Mouse (Mus musculus): ENCODE measurements around the gene Spice1. TPM values are rescaled to one million over a fixed set of nuclear protein-coding genes. Genes with fewer than 3 reads are reported as not detected.

The Spice1 gene
- 22.0 and 23.8 TPM in 2 replicates for polyA plus RNA-seq (2016; fragmentation: Nextera tagmentation; extraction: Ambion mirVana)

DNA sequence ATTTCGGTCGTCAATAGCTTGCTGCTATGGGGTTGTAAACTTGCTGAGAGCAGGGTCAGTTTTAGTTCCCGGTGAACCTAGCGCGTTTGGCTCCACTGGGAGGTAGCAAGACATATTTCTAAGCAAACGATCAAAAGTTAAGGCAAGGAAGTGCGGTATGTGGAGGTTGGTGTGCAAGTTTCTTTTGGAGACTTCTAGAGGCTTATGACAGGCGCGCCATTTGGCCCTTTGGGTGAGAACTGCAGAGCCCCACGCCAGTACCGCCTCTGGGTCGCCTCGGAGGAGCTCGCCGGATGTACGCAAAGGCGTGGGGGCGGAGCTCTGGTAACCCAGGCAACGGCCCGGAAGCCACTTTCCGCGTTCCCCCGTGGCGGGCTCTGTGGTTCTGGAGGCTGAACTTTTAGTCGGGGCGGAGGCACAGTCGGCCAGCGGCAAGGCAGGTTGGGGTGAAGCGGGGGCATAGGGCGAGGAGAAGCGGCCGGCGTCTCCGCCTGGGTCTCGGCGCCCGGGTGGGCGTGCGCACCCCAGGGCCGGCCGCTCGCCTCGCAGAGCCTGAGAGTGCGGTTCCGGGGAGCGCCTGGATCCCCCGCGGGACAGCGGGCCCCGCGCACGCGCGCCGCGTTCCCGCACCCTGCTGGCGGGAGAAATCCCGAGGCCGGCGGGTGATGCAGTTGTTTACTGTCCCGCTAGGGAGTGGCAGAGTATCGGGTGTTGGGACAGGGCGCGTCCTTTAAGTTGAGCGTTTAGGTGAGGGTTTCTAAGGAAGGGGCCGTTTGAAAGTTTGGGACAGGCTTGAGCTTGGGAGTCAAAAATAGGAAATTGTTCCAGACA is at the start of gene Spice1:
Spice1 (plus strand) TSS at position 51 of the 831 bp plus-strand sequence.
- H3K4me3 ChIP-seq, result peak within 1 kb of the TSS; percentile 92
- WGBS, result under 1% methylated on average over 67 of the region's 67 CpGs

DNA sequence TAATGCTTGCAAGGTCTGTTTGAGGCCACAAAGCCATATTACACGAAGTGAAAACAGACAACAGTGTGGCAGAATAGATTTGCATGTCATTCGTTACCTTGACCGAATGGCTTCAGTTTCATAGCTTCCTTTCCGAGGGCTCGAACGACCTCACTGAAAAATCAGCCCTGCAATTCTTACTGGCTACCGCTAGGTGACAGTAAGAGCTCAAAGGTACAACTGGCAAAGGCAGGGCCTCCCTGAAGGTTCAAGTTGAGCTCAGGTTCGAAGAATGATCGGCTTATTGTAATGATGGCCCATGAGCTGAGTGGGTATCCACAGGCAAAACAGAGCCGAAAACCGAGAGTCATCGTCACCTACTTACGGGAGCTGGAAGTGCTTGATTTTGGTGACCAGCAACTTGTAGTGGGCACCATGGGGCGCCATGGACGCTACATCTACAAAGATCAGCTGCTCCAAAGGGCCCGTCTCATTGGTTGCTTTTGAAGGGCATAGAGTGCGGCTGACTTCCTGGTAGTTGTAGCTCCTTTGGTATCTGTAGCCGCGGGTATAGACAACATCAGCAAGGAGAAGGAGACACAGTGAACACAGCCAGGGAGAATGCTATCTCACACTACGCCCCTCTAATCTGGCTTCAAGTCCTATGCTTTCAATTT is 47.4 kb upstream of the Spice1 start:
- Histone ChIP-seq H3K4me1 (no peaks in the 10 kb centered on the region), H3K36me3 (no peaks in the 10 kb centered on the region), H3K4me3 (no peak overlapping the region), H3K27ac (no peak overlapping the region), H3K9me3 (no peaks in the 10 kb centered on the region), H3K27me3 (ENCODE audit: insufficient read depth, poor library complexity, severe bottlenecking) (no peaks in the 10 kb centered on the region)
- WGBS, result 69% methylated on average over 20 of the region's 20 CpGs
- DNase-seq (ENCODE audit: low spot score), result no peak

More for the DNA sequence above, at the start of gene Spice1:
- H3K27me3 ChIP-seq (ENCODE audit: insufficient read depth, poor library complexity, severe bottlenecking), result no peaks in the 10 kb centered on the region
- DNase-seq (ENCODE audit: low spot score), result peak; percentile 95
- peaks cover 6% of the 10 kb centered on the region; the same call in 1 of the 2 replicates for H3K4me1 ChIP-seq
- no peaks in the 10 kb centered on the region for H3K9me3 ChIP-seq
- no peaks in the 10 kb centered on the region for H3K36me3 ChIP-seq
- peak within 1 kb of the TSS; percentile 94 for H3K27ac ChIP-seq

DNA sequence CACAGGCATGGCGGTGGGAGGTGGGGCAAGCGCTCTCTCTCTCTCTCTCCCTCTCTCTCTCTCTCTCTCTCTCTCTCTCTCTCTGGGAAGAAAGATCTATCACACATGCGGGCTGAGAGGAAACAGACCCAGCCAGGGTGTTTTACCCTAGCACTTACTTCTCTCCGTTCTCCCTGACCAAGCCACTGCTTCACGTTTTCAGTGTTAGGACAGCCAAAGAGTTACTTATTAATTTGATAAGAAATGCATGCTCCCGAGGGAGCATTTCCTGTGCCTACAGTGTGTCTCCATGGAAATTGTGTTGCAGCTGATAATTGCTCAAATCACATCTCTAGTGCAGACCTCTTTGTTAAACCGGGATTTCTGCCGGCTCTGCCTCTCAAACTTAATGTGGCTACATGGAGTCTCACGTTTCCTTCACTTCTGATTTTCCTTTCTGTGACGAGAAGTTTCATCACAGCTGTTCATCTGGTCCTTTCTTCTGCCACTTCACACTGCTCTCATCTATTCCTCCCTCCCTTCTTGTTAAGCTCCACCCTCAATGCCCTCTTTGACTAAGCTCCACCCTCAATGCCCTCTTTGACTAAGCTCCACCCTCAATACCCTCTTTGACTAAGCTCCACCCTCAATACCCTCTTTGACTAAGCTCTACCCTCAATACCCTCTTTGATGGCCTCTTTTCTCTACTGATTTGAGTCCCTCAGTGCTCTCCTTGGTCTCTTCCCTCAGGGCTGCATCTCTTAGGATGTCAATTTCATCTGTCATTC is 44.6 kb upstream of the Spice1 start:
- WGBS, result 41% methylated on average over 10 of the region's 10 CpGs
- no peak for DNase-seq (ENCODE audit: low spot score)

GRCm38 (mm10) chr16:44303822-44304221 is 43.1 kb upstream of the Spice1 start:
- WGBS, result 70% methylated on average over 2 of the region's 2 CpGs
- no peak overlapping the region for H3K27ac ChIP-seq
- H3K27me3 ChIP-seq (ENCODE audit: insufficient read depth, poor library complexity, severe bottlenecking), result no peaks in the 10 kb centered on the region
- DNase-seq (ENCODE audit: low spot score), result no peak
- no peak overlapping the region for H3K4me3 ChIP-seq
- H3K36me3 ChIP-seq, result no peaks in the 10 kb centered on the region
- no peaks in the 10 kb centered on the region for H3K4me1 ChIP-seq
- H3K9me3 ChIP-seq, result no peaks in the 10 kb centered on the region

More for the DNA sequence above, 44.6 kb upstream of the Spice1 start:
- H3K9me3 ChIP-seq, result no peaks in the 10 kb centered on the region
- H3K36me3 ChIP-seq, result no peaks in the 10 kb centered on the region
- H3K27ac ChIP-seq, result no peak overlapping the region
- no peaks in the 10 kb centered on the region for H3K4me1 ChIP-seq
- no peak overlapping the region for H3K4me3 ChIP-seq
- H3K27me3 ChIP-seq (ENCODE audit: insufficient read depth, poor library complexity, severe bottlenecking), result no peaks in the 10 kb centered on the region

DNA sequence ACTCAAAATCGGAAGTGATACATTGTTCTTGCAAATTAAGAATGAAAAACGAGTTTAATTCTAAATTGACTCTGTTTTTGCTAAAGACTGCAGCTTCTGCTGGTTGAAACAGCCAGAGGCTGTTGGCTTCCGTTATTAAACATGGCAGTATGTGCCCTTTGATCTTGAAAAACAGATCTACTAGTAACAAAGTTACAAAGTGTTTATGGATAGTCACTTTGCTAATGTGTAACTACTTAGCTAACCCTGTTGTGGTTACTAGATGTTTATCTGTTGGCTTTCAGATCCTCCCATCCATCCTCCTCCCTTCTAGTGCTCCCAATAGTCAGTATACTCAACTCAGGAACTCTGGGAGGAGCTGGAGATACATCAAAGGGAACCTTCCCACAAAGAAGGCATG is 41.3 kb upstream of the Spice1 start:
- WGBS, result 61% methylated on average over 3 of the region's 3 CpGs
- H3K4me3 ChIP-seq, result no peak overlapping the region

GRCm38 (mm10) chr16:44313422-44313821 is 33.5 kb upstream of the Spice1 start:
- Histone ChIP-seq H3K36me3 (no peaks in the 10 kb centered on the region), H3K4me1 (no peaks in the 10 kb centered on the region), H3K4me3 (no peak overlapping the region), H3K27ac (no peak overlapping the region), H3K9me3 (no peaks in the 10 kb centered on the region), H3K27me3 (ENCODE audit: insufficient read depth, poor library complexity, severe bottlenecking) (no peaks in the 10 kb centered on the region)
- no peak for DNase-seq (ENCODE audit: low spot score)
- 39% methylated on average over 4 of the region's 4 CpGs for WGBS

More for the DNA sequence above, 41.3 kb upstream of the Spice1 start:
- DNase-seq (ENCODE audit: low spot score), result no peak
- no peaks in the 10 kb centered on the region for H3K4me1 ChIP-seq
- H3K27ac ChIP-seq, result no peak overlapping the region
- H3K36me3 ChIP-seq, result no peaks in the 10 kb centered on the region
- H3K9me3 ChIP-seq, result no peaks in the 10 kb centered on the region
- no peaks in the 10 kb centered on the region for H3K27me3 ChIP-seq (ENCODE audit: insufficient read depth, poor library complexity, severe bottlenecking)

GRCm38 (mm10) chr16:44316350-44316749 is 30.6 kb upstream of the Spice1 start:
- H3K36me3 ChIP-seq, result no peaks in the 10 kb centered on the region
- 87% methylated on average over 4 of the region's 4 CpGs for WGBS
- no peak for DNase-seq (ENCODE audit: low spot score)
- no peaks in the 10 kb centered on the region for H3K4me1 ChIP-seq
- H3K27ac ChIP-seq, result no peak overlapping the region
- no peak overlapping the region for H3K4me3 ChIP-seq
- no peaks in the 10 kb centered on the region for H3K9me3 ChIP-seq
- no peaks in the 10 kb centered on the region for H3K27me3 ChIP-seq (ENCODE audit: insufficient read depth, poor library complexity, severe bottlenecking)

GRCm38 (mm10) chr16:44320232-44320631 is 26.7 kb upstream of the Spice1 start:
- no peak for DNase-seq (ENCODE audit: low spot score)
- 84% methylated on average over 3 of the region's 3 CpGs for WGBS
- H3K27ac ChIP-seq, result no peak overlapping the region
- H3K4me3 ChIP-seq, result no peak overlapping the region
- H3K27me3 ChIP-seq (ENCODE audit: insufficient read depth, poor library complexity, severe bottlenecking), result no peaks in the 10 kb centered on the region
- H3K36me3 ChIP-seq, result no peaks in the 10 kb centered on the region
- no peaks in the 10 kb centered on the region for H3K4me1 ChIP-seq
- no peaks in the 10 kb centered on the region for H3K9me3 ChIP-seq

DNA sequence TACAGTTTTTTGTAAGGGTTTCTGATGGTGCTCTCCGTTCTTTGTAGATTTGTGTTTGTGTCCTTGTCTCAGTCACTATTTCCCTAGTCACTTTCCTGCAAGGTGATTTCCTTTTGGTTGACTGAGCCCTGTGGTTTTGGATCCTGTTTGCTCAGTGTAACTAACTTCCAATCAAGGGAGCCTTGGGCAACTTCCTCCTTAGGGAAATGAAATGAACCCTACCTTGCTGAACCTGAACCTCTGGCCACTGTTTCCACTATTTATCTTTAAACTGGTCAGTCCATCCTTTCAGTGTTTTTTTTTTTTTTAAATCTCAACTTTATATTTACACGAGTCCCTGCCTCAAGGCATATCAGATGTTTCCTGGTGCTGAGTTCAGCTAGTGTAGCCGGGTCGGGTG is 18.3 kb upstream of the Spice1 start:
- peaks cover 32% of the 10 kb centered on the region for H3K27me3 ChIP-seq (ENCODE audit: insufficient read depth, poor library complexity, severe bottlenecking)
- H3K9me3 ChIP-seq, result 0 out of 2 replicates have a peak, but pooled peaks cover 3% of the 10 kb centered on the region
- H3K27ac ChIP-seq, result no peak overlapping the region
- H3K4me1 ChIP-seq, result peaks cover 13% of the 10 kb centered on the region
- no peak overlapping the region for H3K4me3 ChIP-seq
- no peaks in the 10 kb centered on the region for H3K36me3 ChIP-seq
- 56% methylated on average over 4 of the region's 4 CpGs for WGBS
- DNase-seq (ENCODE audit: low spot score), result no peak

GRCm38 (mm10) chr16:44330657-44331056 is 16.3 kb upstream of the Spice1 start:
- no peak overlapping the region for H3K4me3 ChIP-seq
- no peak for DNase-seq (ENCODE audit: low spot score)
- H3K4me1 ChIP-seq, result peaks cover 13% of the 10 kb centered on the region
- H3K27ac ChIP-seq, result no peak overlapping the region
- 76% methylated on average over 9 of the region's 9 CpGs for WGBS
- H3K36me3 ChIP-seq, result no peaks in the 10 kb centered on the region
- H3K27me3 ChIP-seq (ENCODE audit: insufficient read depth, poor library complexity, severe bottlenecking), result peaks cover 46% of the 10 kb centered on the region
- 0 out of 2 replicates have a peak, but pooled peaks cover 3% of the 10 kb centered on the region for H3K9me3 ChIP-seq

DNA sequence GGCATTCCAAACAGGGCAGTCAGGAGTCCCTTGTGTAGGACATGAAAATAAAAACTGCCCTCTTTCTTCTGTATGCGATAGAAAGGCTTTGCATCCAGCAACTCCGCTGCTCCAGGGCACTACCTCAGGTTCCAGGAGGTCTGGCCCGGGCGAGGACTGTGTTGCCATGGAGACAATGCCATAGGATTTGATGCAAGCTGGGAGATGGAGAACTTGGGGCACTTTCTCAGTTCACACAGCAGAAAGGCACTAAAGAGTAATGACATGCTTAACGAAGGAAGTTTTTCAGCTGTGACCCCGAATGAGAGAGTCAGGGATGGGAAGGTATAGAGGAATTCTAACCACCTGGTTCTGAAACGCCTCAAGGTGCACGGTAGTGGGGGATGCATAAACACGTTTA is 15.8 kb upstream of the Spice1 start:
- H3K27me3 ChIP-seq (ENCODE audit: insufficient read depth, poor library complexity, severe bottlenecking), result peaks cover 46% of the 10 kb centered on the region
- no peaks in the 10 kb centered on the region for H3K36me3 ChIP-seq
- no peak overlapping the region for H3K27ac ChIP-seq
- 21% methylated on average over 9 of the region's 9 CpGs for WGBS
- no peak for DNase-seq (ENCODE audit: low spot score)
- peaks cover 13% of the 10 kb centered on the region for H3K4me1 ChIP-seq
- H3K9me3 ChIP-seq, result 0 out of 2 replicates have a peak, but pooled peaks cover 3% of the 10 kb centered on the region
- H3K4me3 ChIP-seq, result no peak overlapping the region

GRCm38 (mm10) chr16:44331671-44331994 is 15.3 kb upstream of the Spice1 start:
- peaks cover 13% of the 10 kb centered on the region for H3K4me1 ChIP-seq
- DNase-seq (ENCODE audit: low spot score), result no peak
- H3K9me3 ChIP-seq, result 0 out of 2 replicates have a peak, but pooled peaks cover 3% of the 10 kb centered on the region
- peak overlapping the region; percentile 79 for H3K4me3 ChIP-seq
- H3K36me3 ChIP-seq, result no peaks in the 10 kb centered on the region
- no peak overlapping the region for H3K27ac ChIP-seq
- 12% methylated on average over 6 of the region's 6 CpGs for WGBS
- H3K27me3 ChIP-seq (ENCODE audit: insufficient read depth, poor library complexity, severe bottlenecking), result peaks cover 46% of the 10 kb centered on the region
